Mouse (Mus musculus): ENCODE measurements around the gene Gm45713.

- TF ChIP-seq CHD1 (IDR thresholded peaks at IDR 0.05; ENCODE audit: low read depth, low read length) (no peak), CTCF (IDR thresholded peaks at IDR 0.05 in 2 of 3, conservative IDR thresholded peaks at IDR 0.05 in 1 of 3; ENCODE audit: control insufficient read depth in 1 of 3, insufficient read depth in 1 of 3, low read depth in 2 of 3, low read length in 3 of 3, poor library complexity in 1 of 3, severe bottlenecking in 1 of 3) (no peak), POLR2A (IDR thresholded peaks at IDR 0.05; ENCODE audit: control insufficient read depth in 1 of 2, insufficient read depth in 1 of 2, low read depth in 1 of 2, low read length in 2 of 2, poor library complexity in 1 of 2) (no peak), HCFC1 (IDR thresholded peaks at IDR 0.05; ENCODE audit: low read depth, low read length) (no peak), MAFK (IDR thresholded peaks at IDR 0.05; ENCODE audit: borderline replicate concordance, low read depth, low read length) (no peak), GATA1 (IDR thresholded peaks at IDR 0.05; ENCODE audit: low read depth, low read length) (no peak)
Measured at GRCm38 (mm10) chr7:45118336-45118735, 17.7 kb downstream of the Gm45713 start.

Data from MEL (cell line).